Mouse (Mus musculus): ENCODE measurements around the gene Cenpu. TPM values are rescaled to one million over a fixed set of nuclear protein-coding genes. Genes with fewer than 3 reads are reported as not detected.

The Cenpu gene
- polyA plus RNA-seq, 1 experiment from 2014 or later = 10.1 TPM

- 37% methylated on average over 4 of the region's 4 CpGs for WGBS
- Histone ChIP-seq H3K4me2 (replicated peaks) (peak overlapping the region; percentile 64), H3K36me3 (no peaks in the 10 kb centered on the region), H3K9me3 (replicated peaks) (no peaks in the 10 kb centered on the region), H3K4me3 (replicated peaks) (peak overlapping the region; percentile 75), H3K27ac (replicated peaks) (no peak overlapping the region; the same call in 1 of the 2 replicates), H3K9ac (no peak overlapping the region), H3K4me1 (peaks cover 13% of the 10 kb centered on the region), H3K27me3 (no peaks in the 10 kb centered on the region)
- no peak for ATAC-seq (ENCODE audit: insufficient number of reproducible peaks, low FRiP score, low TSS enrichment, low read depth)
These were observed 799 bp upstream of the Cenpu start for GRCm38 (mm10) chr8:46551029-46551428.

GRCm38 (mm10) chr8:46552441-46552765 is 575 bp downstream of the Cenpu start:
- H3K4me2 ChIP-seq (replicated peaks) = peak overlapping the region; percentile 64
- H3K9ac ChIP-seq = peak overlapping the region; percentile 54
- no peak for ATAC-seq (ENCODE audit: insufficient number of reproducible peaks, low FRiP score, low TSS enrichment, low read depth)
- WGBS = 2% methylated on average over 10 of the region's 10 CpGs
- peaks cover 13% of the 10 kb centered on the region for H3K4me1 ChIP-seq
- H3K27ac ChIP-seq (replicated peaks) = no peak overlapping the region
- no peaks in the 10 kb centered on the region for H3K27me3 ChIP-seq
- H3K36me3 ChIP-seq = no peaks in the 10 kb centered on the region
- no peaks in the 10 kb centered on the region for H3K9me3 ChIP-seq (replicated peaks)
- H3K4me3 ChIP-seq (replicated peaks) = peak overlapping the region; percentile 75

- no peak overlapping the region for H3K4me3 ChIP-seq (replicated peaks)
- H3K36me3 ChIP-seq = peaks cover 9% of the 10 kb centered on the region; the same call in 1 of the 2 replicates
- WGBS = 81% methylated on average over 6 of the region's 6 CpGs
- no peak for ATAC-seq (ENCODE audit: insufficient number of reproducible peaks, low FRiP score, low TSS enrichment, low read depth)
- H3K27me3 ChIP-seq = no peaks in the 10 kb centered on the region
- H3K27ac ChIP-seq (replicated peaks) = no peak overlapping the region
- H3K4me1 ChIP-seq = no peaks in the 10 kb centered on the region
- no peak overlapping the region for H3K4me2 ChIP-seq (replicated peaks)
- no peak overlapping the region for H3K9ac ChIP-seq
- no peaks in the 10 kb centered on the region for H3K9me3 ChIP-seq (replicated peaks)
These were observed 7.6 kb downstream of the Cenpu start for GRCm38 (mm10) chr8:46559428-46559827.

- WGBS = 87% methylated on average over 16 of the region's 16 CpGs
- H3K4me2 ChIP-seq (replicated peaks) = no peak overlapping the region
- H3K4me3 ChIP-seq (replicated peaks) = no peak overlapping the region
- no peak overlapping the region for H3K27ac ChIP-seq (replicated peaks)
- H3K9me3 ChIP-seq (replicated peaks) = no peaks in the 10 kb centered on the region
- no peaks in the 10 kb centered on the region for H3K4me1 ChIP-seq
- H3K36me3 ChIP-seq = peaks cover 9% of the 10 kb centered on the region; the same call in 1 of the 2 replicates
- ATAC-seq (ENCODE audit: insufficient number of reproducible peaks, low FRiP score, low TSS enrichment, low read depth) = no peak
- H3K27me3 ChIP-seq = no peaks in the 10 kb centered on the region
- H3K9ac ChIP-seq = no peak overlapping the region
These were observed 10.5 kb downstream of the Cenpu start for GRCm38 (mm10) chr8:46562333-46562732.

- 67% methylated on average over 7 of the region's 7 CpGs for WGBS
- no peak overlapping the region for H3K27ac ChIP-seq (replicated peaks)
- H3K9ac ChIP-seq = no peak overlapping the region
- H3K27me3 ChIP-seq = no peaks in the 10 kb centered on the region
- H3K9me3 ChIP-seq (replicated peaks) = no peaks in the 10 kb centered on the region
- H3K36me3 ChIP-seq = no peaks in the 10 kb centered on the region
- no peak overlapping the region for H3K4me3 ChIP-seq (replicated peaks)
- no peak for ATAC-seq (ENCODE audit: insufficient number of reproducible peaks, low FRiP score, low TSS enrichment, low read depth)
- H3K4me1 ChIP-seq = no peaks in the 10 kb centered on the region
- no peak overlapping the region for H3K4me2 ChIP-seq (replicated peaks)
These were observed 15.2 kb downstream of the Cenpu start for GRCm38 (mm10) chr8:46566914-46567529.

GRCm38 (mm10) chr8:46567946-46568345 is 16.1 kb downstream of the Cenpu start:
- Histone ChIP-seq H3K4me3 (replicated peaks) (no peak overlapping the region), H3K4me1 (no peaks in the 10 kb centered on the region), H3K4me2 (replicated peaks) (no peak overlapping the region), H3K27ac (replicated peaks) (no peak overlapping the region), H3K9me3 (replicated peaks) (no peaks in the 10 kb centered on the region), H3K27me3 (no peaks in the 10 kb centered on the region), H3K9ac (no peak overlapping the region), H3K36me3 (no peaks in the 10 kb centered on the region)
- ATAC-seq (ENCODE audit: insufficient number of reproducible peaks, low FRiP score, low TSS enrichment, low read depth) = no peak
- WGBS = 80% methylated on average over 8 of the region's 8 CpGs

GRCm38 (mm10) chr8:46568942-46569341 is 17.1 kb downstream of the Cenpu start:
- 79% methylated on average over 2 of the region's 2 CpGs for WGBS
- H3K9me3 ChIP-seq (replicated peaks) = no peaks in the 10 kb centered on the region
- H3K4me1 ChIP-seq = no peaks in the 10 kb centered on the region
- no peak overlapping the region for H3K9ac ChIP-seq
- ATAC-seq (ENCODE audit: insufficient number of reproducible peaks, low FRiP score, low TSS enrichment, low read depth) = no peak
- no peaks in the 10 kb centered on the region for H3K36me3 ChIP-seq
- H3K27ac ChIP-seq (replicated peaks) = no peak overlapping the region
- H3K4me2 ChIP-seq (replicated peaks) = no peak overlapping the region
- H3K27me3 ChIP-seq = no peaks in the 10 kb centered on the region
- H3K4me3 ChIP-seq (replicated peaks) = no peak overlapping the region

GRCm38 (mm10) chr8:46569659-46570441 is 18.0 kb downstream of the Cenpu start:
- H3K27me3 ChIP-seq = no peaks in the 10 kb centered on the region
- no peak overlapping the region for H3K27ac ChIP-seq (replicated peaks)
- H3K4me2 ChIP-seq (replicated peaks) = no peak overlapping the region
- no peak for ATAC-seq (ENCODE audit: insufficient number of reproducible peaks, low FRiP score, low TSS enrichment, low read depth)
- 88% methylated on average over 19 of the region's 19 CpGs for WGBS
- no peak overlapping the region for H3K4me3 ChIP-seq (replicated peaks)
- H3K4me1 ChIP-seq = no peaks in the 10 kb centered on the region
- H3K9ac ChIP-seq = no peak overlapping the region
- no peaks in the 10 kb centered on the region for H3K9me3 ChIP-seq (replicated peaks)
- H3K36me3 ChIP-seq = 0 out of 2 replicates have a peak, but pooled peaks cover 4% of the 10 kb centered on the region

GRCm38 (mm10) chr8:46570673-46571072 is 18.8 kb downstream of the Cenpu start:
- Histone ChIP-seq H3K36me3 (0 out of 2 replicates have a peak, but pooled peaks cover 4% of the 10 kb centered on the region), H3K9me3 (replicated peaks) (no peaks in the 10 kb centered on the region), H3K27me3 (no peaks in the 10 kb centered on the region), H3K4me3 (replicated peaks) (no peak overlapping the region), H3K4me1 (no peaks in the 10 kb centered on the region), H3K4me2 (replicated peaks) (no peak overlapping the region), H3K27ac (replicated peaks) (no peak overlapping the region), H3K9ac (no peak overlapping the region)
- no peak for ATAC-seq (ENCODE audit: insufficient number of reproducible peaks, low FRiP score, low TSS enrichment, low read depth)
- WGBS = 77% methylated on average over 9 of the region's 14 CpGs

GRCm38 (mm10) chr8:46573446-46573845 is 21.6 kb downstream of the Cenpu start:
- peaks cover 21% of the 10 kb centered on the region; the same call in 1 of the 2 replicates for H3K36me3 ChIP-seq
- no peaks in the 10 kb centered on the region for H3K27me3 ChIP-seq
- no peak overlapping the region for H3K9ac ChIP-seq
- H3K4me2 ChIP-seq (replicated peaks) = no peak overlapping the region
- 86% methylated on average over 2 of the region's 2 CpGs for WGBS
- H3K4me3 ChIP-seq (replicated peaks) = no peak overlapping the region
- no peaks in the 10 kb centered on the region for H3K9me3 ChIP-seq (replicated peaks)
- no peaks in the 10 kb centered on the region for H3K4me1 ChIP-seq
- H3K27ac ChIP-seq (replicated peaks) = no peak overlapping the region
- ATAC-seq (ENCODE audit: insufficient number of reproducible peaks, low FRiP score, low TSS enrichment, low read depth) = no peak

GRCm38 (mm10) chr8:46573964-46574363 is 22.1 kb downstream of the Cenpu start:
- Histone ChIP-seq H3K27me3 (no peaks in the 10 kb centered on the region), H3K4me3 (replicated peaks) (no peak overlapping the region), H3K4me2 (replicated peaks) (no peak overlapping the region), H3K27ac (replicated peaks) (no peak overlapping the region), H3K36me3 (peaks cover 24% of the 10 kb centered on the region), H3K4me1 (no peaks in the 10 kb centered on the region), H3K9me3 (replicated peaks) (no peaks in the 10 kb centered on the region), H3K9ac (no peak overlapping the region)
- WGBS = 82% methylated on average over 2 of the region's 2 CpGs
- ATAC-seq (ENCODE audit: insufficient number of reproducible peaks, low FRiP score, low TSS enrichment, low read depth) = no peak
